Comparison of ENCODE assay signal across 11 mouse cellular contexts in genomic region chr12:80433266-80433665, GRCm38 (mm10). TPM values are rescaled to one million over a fixed set of nuclear protein-coding genes. Genes with fewer than 3 reads are reported as not detected.
DNase-seq lines count a peak whose midpoint lies in the region; ATAC-seq and TF ChIP-seq lines count a peak whose summit lies in the region.
"Had no signal": no experiment of that assay in that cellular context is flagged by ENCODE, and none has a peak within 500 bp of the region (broad histone marks: within the 10 kb centered on the region; RNA-seq: fewer than 3 reads in every experiment).

No protein-coding gene starts in this region.

- H3K4me3 ChIP-seq in heart, adult 2 months, result no peak overlapping the region
- H3K4me3 ChIP-seq in liver, postnatal 0 days (ENCODE audit: low read depth, low read length), result no peak overlapping the region
- H3K4me3 ChIP-seq in liver, embryonic 11.5 days (ENCODE audit: low read depth, low read length), result no peak overlapping the region
- H3K4me3 ChIP-seq in intestine, embryonic 14.5 days (ENCODE audit: low read depth, low read length), result no peak overlapping the region
- H3K4me3 ChIP-seq: hindbrain, embryonic 13.5 days; lung, embryonic 15.5 days had no signal

- H3K79me2 ChIP-seq in heart, adult 2 months (replicated peaks; ENCODE audit: control insufficient read depth, insufficient read depth, low read length), result peaks cover 8% of the 10 kb centered on the region; the same call in 1 of the 2 replicates

- no peak for TF ChIP-seq EP300 in heart, adult 2 months (IDR thresholded peaks at IDR 0.05; ENCODE audit: insufficient read depth, low read depth, low read length)
- TF ChIP-seq EP300 in liver, postnatal 0 days (IDR thresholded peaks at IDR 0.05; ENCODE audit: low read depth), result no peak

- no peak for TF ChIP-seq CTCF in heart, adult 2 months (IDR thresholded peaks at IDR 0.05)
- TF ChIP-seq CTCF in liver, postnatal 0 days (IDR thresholded peaks at IDR 0.05; ENCODE audit: low read depth), result no peak

- H3K36me3 ChIP-seq in heart, adult 2 months (ENCODE audit: control insufficient read depth, insufficient read depth, low read length), result peaks cover 12% of the 10 kb centered on the region
- H3K36me3 ChIP-seq in liver, postnatal 0 days (replicated peaks; ENCODE audit: insufficient read depth, low read length), result no peaks in the 10 kb centered on the region; the same call in 1 of the 2 replicates
- H3K36me3 ChIP-seq in liver, embryonic 11.5 days (ENCODE audit: control insufficient read depth, insufficient read depth, low read length), result peaks cover 4% of the 10 kb centered on the region; the same call in 1 of the 2 replicates
- H3K36me3 ChIP-seq in intestine, embryonic 14.5 days (ENCODE audit: control insufficient read depth, insufficient read depth, low read length), result peaks cover 8% of the 10 kb centered on the region; the same call in 1 of the 2 replicates
- H3K36me3 ChIP-seq: lung, embryonic 15.5 days had no signal

- H3K9ac ChIP-seq in heart, adult 2 months (ENCODE audit: low read depth, low read length), result no peak overlapping the region
- H3K9ac ChIP-seq in liver, postnatal 0 days (replicated peaks), result no peak overlapping the region
- no peak overlapping the region for H3K9ac ChIP-seq in liver, embryonic 11.5 days (ENCODE audit: low read depth, low read length)
- H3K9ac ChIP-seq in intestine, embryonic 14.5 days (ENCODE audit: low read length), result no peak overlapping the region
- H3K9ac ChIP-seq: hindbrain, embryonic 13.5 days; lung, embryonic 15.5 days had no signal

- peak overlapping the region; percentile 8 for H3K27ac ChIP-seq in heart, adult 2 months
- 0 out of 2 replicates have a peak overlapping the region, but pooled peaks have one; percentile 3 for H3K27ac ChIP-seq in liver, postnatal 0 days (ENCODE audit: low read depth)
- no peak overlapping the region for H3K27ac ChIP-seq in liver, embryonic 11.5 days (ENCODE audit: low read depth, low read length)
- H3K27ac ChIP-seq in intestine, embryonic 14.5 days (ENCODE audit: low read depth), result no peak overlapping the region
- H3K27ac ChIP-seq: hindbrain, embryonic 13.5 days; lung, embryonic 15.5 days had no signal

- TF ChIP-seq POLR2A in heart, adult 2 months (IDR thresholded peaks at IDR 0.05; ENCODE audit: insufficient read depth, low read depth, low read length), result no peak

- no peak for ATAC-seq in liver, postnatal 0 days
- no peak for ATAC-seq in liver, embryonic 11.5 days (replicated peaks; ENCODE audit: low FRiP score)
- no peak for ATAC-seq in intestine, embryonic 14.5 days (replicated peaks; ENCODE audit: low FRiP score, low TSS enrichment, low read depth)
- no peak for ATAC-seq in monocyte, adult 5-6 weeks (replicated peaks; ENCODE audit: insufficient number of reproducible peaks, low FRiP score, low TSS enrichment, poor library complexity, severe bottlenecking)

- peak in 1 of 2 experiments; percentile 22 for DNase-seq in heart, adult 2 months
- DNase-seq in heart, postnatal 36 days, result no peak
- DNase-seq in liver, postnatal 0 days, result no peak
- DNase-seq in liver, embryonic 11.5 days (ENCODE audit: low spot score), result no peak
- peak; percentile 33 for DNase-seq in MN1 (ENCODE audit: low spot score)
- DNase-seq in intestine, embryonic 14.5 days (ENCODE audit: low spot score), result peak; percentile 46
- DNase-seq in gastrocnemius, postnatal 14 days, result no peak
- DNase-seq: right cerebral cortex, adult 18-20 months had no signal

- H3K9me3 ChIP-seq in liver, postnatal 0 days (ENCODE audit: low read length), result no peaks in the 10 kb centered on the region
- H3K9me3 ChIP-seq in liver, embryonic 11.5 days (ENCODE audit: control insufficient read depth, low read length), result no peaks in the 10 kb centered on the region
- no peaks in the 10 kb centered on the region for H3K9me3 ChIP-seq in intestine, embryonic 14.5 days (ENCODE audit: control insufficient read depth, low read length)
- H3K9me3 ChIP-seq: hindbrain, embryonic 13.5 days; lung, embryonic 15.5 days had no signal

- H3K4me1 ChIP-seq in heart, adult 2 months (ENCODE audit: control insufficient read depth, insufficient read depth, low read length), result peaks cover 8% of the 10 kb centered on the region
- H3K4me1 ChIP-seq in liver, postnatal 0 days (ENCODE audit: insufficient read depth), result peaks cover 18% of the 10 kb centered on the region
- H3K4me1 ChIP-seq in liver, embryonic 11.5 days (replicated peaks; ENCODE audit: control insufficient read depth, insufficient read depth, low read length), result peaks cover 10% of the 10 kb centered on the region
- peaks cover 9% of the 10 kb centered on the region; the same call in 1 of the 2 replicates for H3K4me1 ChIP-seq in intestine, embryonic 14.5 days (replicated peaks; ENCODE audit: control insufficient read depth, insufficient read depth, low read length)

- intact Hi-C loops in heart, adult 2 months (cut with DNase I), result no loop called here
- intact Hi-C loops in heart, postnatal 36 days (cut with DNase I), result no loop called here
- intact Hi-C loops in gastrocnemius, postnatal 14 days (cut with DNase I; ENCODE audit: low total_unique reads), result no loop called here

- H3K27me3 ChIP-seq in heart, adult 2 months (ENCODE audit: control insufficient read depth, insufficient read depth, low read length), result no peaks in the 10 kb centered on the region
- no peaks in the 10 kb centered on the region for H3K27me3 ChIP-seq in liver, postnatal 0 days (ENCODE audit: insufficient read depth, low read length)
- H3K27me3 ChIP-seq in liver, embryonic 11.5 days (replicated peaks; ENCODE audit: control insufficient read depth, insufficient read depth, low read length), result no peaks in the 10 kb centered on the region
- H3K27me3 ChIP-seq in intestine, embryonic 14.5 days (replicated peaks; ENCODE audit: control insufficient read depth, insufficient read depth, low read length), result no peaks in the 10 kb centered on the region
- H3K27me3 ChIP-seq: hindbrain, embryonic 13.5 days; lung, embryonic 15.5 days had no signal

- no peak overlapping the region for H3K4me2 ChIP-seq in liver, postnatal 0 days (ENCODE audit: low read depth, low read length)
- H3K4me2 ChIP-seq in liver, embryonic 11.5 days, result no peak overlapping the region
- no peak overlapping the region for H3K4me2 ChIP-seq in intestine, embryonic 14.5 days (ENCODE audit: low read length)
- H3K4me2 ChIP-seq: lung, embryonic 15.5 days had no signal

- WGBS in heart, adult 2 months, result 22% methylated on average over 4 of the region's 4 CpGs
- WGBS in liver, postnatal 0 days (ENCODE audit: insufficient replicate concordance), result 57% methylated on average over 4 of the region's 4 CpGs
- WGBS in liver, embryonic 11.5 days, result 64% methylated on average over 4 of the region's 4 CpGs
- 63% methylated on average over 4 of the region's 4 CpGs for WGBS in intestine, embryonic 14.5 days

RNA-seq across cellular contexts. Expression of gene Dcaf5, which starts 3.1 kb away (rescaled TPM):
- total RNA-seq in heart, adult 2 months (2021), result 10 to 100 TPM; 32.4 to 38.1 TPM
- 15.9 and 24.9 TPM in 2 replicates for polyA plus RNA-seq in heart, adult 2 months (2012; rRNA removed)
- total RNA-seq in heart, postnatal 36 days (2021), result 10 to 100 TPM; 38.4 TPM
- polyA plus RNA-seq in liver, postnatal 0 days (2015; fragmentation: Nextera tagmentation; extraction: Ambion mirVana), result 3.3 and 3.9 TPM in 2 replicates
- 5.1 and 5.2 TPM in 2 replicates for polyA plus RNA-seq in liver, embryonic 11.5 days (2014; fragmentation: Nextera tagmentation; extraction: Ambion mirVana)
- 11.4 and 11.6 TPM in 2 replicates for polyA plus RNA-seq in intestine, embryonic 14.5 days (2014; fragmentation: Nextera tagmentation; extraction: Ambion mirVana)
- 10 to 100 TPM; 26.0 to 27.2 TPM for total RNA-seq in gastrocnemius, postnatal 14 days (2021)
- total RNA-seq in monocyte, adult 5-6 weeks (2017), result 33.3 to 49.8 TPM (median 34.8 TPM) in 3 replicates

RNA-seq across cellular contexts. Expression of gene Exd2, which starts 29.6 kb away (rescaled TPM):
- total RNA-seq in heart, adult 2 months (2021), result 10 to 100 TPM; 12.9 to 16.8 TPM
- 10.2 and 16.4 TPM in 2 replicates for polyA plus RNA-seq in heart, adult 2 months (2012; rRNA removed)
- 10 to 100 TPM; 12.8 to 14.4 TPM for total RNA-seq in heart, postnatal 36 days (2021)
- polyA plus RNA-seq in liver, postnatal 0 days (2015; fragmentation: Nextera tagmentation; extraction: Ambion mirVana), result 3.4 and 3.6 TPM in 2 replicates
- 17.5 and 18.7 TPM in 2 replicates for polyA plus RNA-seq in liver, embryonic 11.5 days (2014; fragmentation: Nextera tagmentation; extraction: Ambion mirVana)
- 29.4 and 36.5 TPM in 2 replicates for polyA plus RNA-seq in intestine, embryonic 14.5 days (2014; fragmentation: Nextera tagmentation; extraction: Ambion mirVana)
- total RNA-seq in gastrocnemius, postnatal 14 days (2021), result 10 to 100 TPM; 21.4 to 27.0 TPM
- total RNA-seq in monocyte, adult 5-6 weeks (2017), result 29.2 to 48.5 TPM (median 31.7 TPM) in 3 replicates

Comparison
In these comparisons a context has a peak if more than half of its experiments do, and no peak if none do; other contexts are left out.
1. H3K27ac ChIP-seq: peak in heart, adult 2 months (single experiment) and liver, postnatal 0 days (single experiment); none in liver, embryonic 11.5 days (single experiment) and intestine, embryonic 14.5 days (single experiment).
2. DNase-seq: peak in MN1 (single experiment) and intestine, embryonic 14.5 days (single experiment); none in heart, postnatal 36 days (0 of 2), liver, postnatal 0 days (single experiment), liver, embryonic 11.5 days (single experiment) and gastrocnemius, postnatal 14 days (single experiment).